Comparison of ENCODE assay signal across 24 mouse cellular contexts in the genomic region with DNA sequence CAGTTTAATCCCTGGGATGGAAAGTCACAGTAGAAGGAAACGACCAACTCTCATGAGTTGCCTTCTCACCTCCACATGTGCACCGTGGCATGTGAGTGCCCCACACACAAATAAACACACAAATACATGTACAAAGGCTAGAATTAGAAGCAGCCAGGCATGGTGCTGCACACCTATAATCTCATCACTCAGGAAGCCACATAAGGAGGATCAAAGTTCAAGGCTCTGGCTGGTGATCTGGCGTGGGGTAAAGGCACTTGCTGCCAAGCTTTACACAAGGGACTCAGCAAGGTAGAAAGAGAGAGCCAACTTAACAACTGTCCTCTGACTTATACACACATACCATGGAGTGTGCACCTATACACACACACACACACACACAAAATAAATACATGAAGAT.
"Had no signal": no experiment of that assay in that cellular context is flagged by ENCODE, and none has a peak within 500 bp of the region (broad histone marks: within the 10 kb centered on the region; RNA-seq: fewer than 3 reads in every experiment).

No protein-coding gene starts in this region.

- H3K27ac ChIP-seq: heart, embryonic 10.5 days; hindbrain, embryonic 10.5 days; hindbrain, embryonic 12.5 days; hindbrain, embryonic 14.5 days; intestine, embryonic 15.5 days; kidney, postnatal 0 days; limb, embryonic 10.5 days; limb, embryonic 12.5 days; liver, embryonic 13.5 days; liver, embryonic 15.5 days had no signal

- DNase-seq: gastrocnemius, adult 2 months; gastrocnemius, postnatal 10 days; gastrocnemius, postnatal 25 days; heart, adult 18-20 months; heart, postnatal 10 days; heart, postnatal 4 days; liver; liver, embryonic 13.5 days had no signal

- H3K36me3 ChIP-seq: intestine, embryonic 15.5 days; liver, embryonic 13.5 days; liver, embryonic 15.5 days had no signal

- H3K4me3 ChIP-seq: gastrocnemius, adult 2 months; heart, embryonic 10.5 days; heart, embryonic 12.5 days; hindbrain, embryonic 10.5 days; hindbrain, embryonic 12.5 days; intestine, embryonic 15.5 days; layer of hippocampus, adult 2 months; left cerebral cortex, adult 2 months; limb, embryonic 10.5 days; limb, embryonic 12.5 days; liver, embryonic 13.5 days; liver, embryonic 15.5 days had no signal

- H3K9me3 ChIP-seq: heart, embryonic 10.5 days; heart, embryonic 12.5 days; hindbrain, embryonic 10.5 days; hindbrain, embryonic 12.5 days; intestine, embryonic 15.5 days; limb, embryonic 10.5 days; limb, embryonic 12.5 days; liver, embryonic 13.5 days; liver, embryonic 15.5 days had no signal

- H3K27me3 ChIP-seq: heart, embryonic 12.5 days; intestine, embryonic 15.5 days; limb, embryonic 12.5 days; liver, embryonic 13.5 days; liver, embryonic 15.5 days had no signal

- ATAC-seq: forebrain, embryonic 16.5 days; hindbrain, embryonic 16.5 days; inflammation-experienced regulatory T-cells, adult 6 months; intestine, embryonic 15.5 days; intestine, postnatal 0 days had no signal

- H3K9ac ChIP-seq: heart, embryonic 12.5 days; hindbrain, embryonic 12.5 days; hindbrain, embryonic 14.5 days; intestine, embryonic 15.5 days; limb, embryonic 12.5 days; liver, embryonic 13.5 days; liver, embryonic 15.5 days had no signal

- H3K4me2 ChIP-seq: heart, embryonic 12.5 days; hindbrain, embryonic 12.5 days; hindbrain, embryonic 14.5 days; intestine, embryonic 15.5 days; limb, embryonic 12.5 days; liver, embryonic 13.5 days; liver, embryonic 15.5 days had no signal
